Mouse (Mus musculus): ENCODE data around the gene Cd101.

DNA sequence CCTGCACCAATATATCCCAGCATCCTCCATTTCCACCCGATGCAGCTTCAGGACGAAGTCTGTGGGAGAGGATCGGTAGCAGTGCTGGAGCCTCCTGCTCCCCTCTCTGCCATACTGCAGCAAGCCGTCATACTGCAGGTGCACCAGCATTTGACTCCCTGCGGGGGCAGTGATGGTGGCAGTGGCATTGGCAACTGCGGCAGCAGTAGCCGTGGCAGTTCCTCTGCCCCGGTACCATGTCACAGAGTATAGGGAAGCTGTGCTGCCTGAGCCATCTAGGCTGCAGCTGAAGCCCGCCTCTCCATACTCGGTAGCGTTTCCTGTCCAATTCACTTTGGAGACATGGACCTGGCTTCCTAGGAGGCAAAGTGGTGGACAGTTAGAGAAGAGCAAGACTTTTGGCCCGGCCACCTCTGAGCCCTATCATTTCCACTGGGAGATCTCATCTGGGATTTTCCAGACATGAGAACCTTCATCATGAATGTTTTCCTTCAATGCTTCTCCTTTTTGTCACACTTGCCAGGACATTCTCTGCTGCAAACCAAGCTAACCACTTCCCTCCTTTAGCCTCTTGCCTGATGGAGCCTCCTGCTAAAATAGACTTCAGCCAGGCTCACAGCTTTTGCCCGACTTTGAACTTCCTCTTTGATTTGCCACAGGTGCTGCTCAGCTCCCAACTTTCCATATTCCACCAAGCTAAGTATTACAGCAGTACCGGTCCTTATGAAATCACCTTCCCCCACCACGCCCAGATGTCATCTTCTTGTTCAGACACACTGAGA lies 25.6 kb downstream of the Cd101 start:
- TF ChIP-seq CTCF (IDR thresholded peaks at IDR 0.05; ENCODE audit: extremely low read depth, insufficient read depth, low read length) = no peak
- TF ChIP-seq POLR2A (IDR thresholded peaks at IDR 0.05; ENCODE audit: extremely low read depth, insufficient read depth, low read length) = no peak
